Mouse (Mus musculus): ENCODE results near the gene Tmem175.

Tmem175 gene

DNA sequence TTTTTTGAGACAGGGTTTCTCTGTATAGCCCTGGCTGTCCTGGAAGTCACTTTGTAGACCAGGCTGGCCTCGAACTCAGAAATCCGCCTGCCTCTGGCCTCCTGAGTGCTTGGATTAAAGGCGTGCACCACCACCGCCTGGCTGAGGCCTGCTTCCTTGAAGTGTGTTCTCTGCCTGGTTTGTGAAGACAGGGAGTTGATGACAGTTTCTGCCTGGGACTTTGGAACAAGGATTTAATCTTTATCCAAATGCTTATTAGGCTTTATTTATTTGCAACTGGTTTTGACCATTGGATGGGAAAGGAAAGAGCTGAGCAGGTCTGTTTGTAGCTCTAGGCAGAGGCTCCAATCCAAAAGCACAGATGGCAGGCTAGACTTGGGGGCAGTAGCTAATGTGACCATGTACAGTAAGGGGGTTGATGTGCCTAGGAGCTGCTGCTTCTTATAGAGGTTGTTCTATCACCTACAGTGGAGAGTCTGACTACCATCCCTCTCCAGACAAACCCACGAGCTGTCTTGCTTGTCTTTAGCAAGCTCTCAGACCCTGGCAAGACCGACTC is 48.8 kb downstream of the Tmem175 start:
- DNase-seq (ENCODE audit: low spot score) = no peak

DNA sequence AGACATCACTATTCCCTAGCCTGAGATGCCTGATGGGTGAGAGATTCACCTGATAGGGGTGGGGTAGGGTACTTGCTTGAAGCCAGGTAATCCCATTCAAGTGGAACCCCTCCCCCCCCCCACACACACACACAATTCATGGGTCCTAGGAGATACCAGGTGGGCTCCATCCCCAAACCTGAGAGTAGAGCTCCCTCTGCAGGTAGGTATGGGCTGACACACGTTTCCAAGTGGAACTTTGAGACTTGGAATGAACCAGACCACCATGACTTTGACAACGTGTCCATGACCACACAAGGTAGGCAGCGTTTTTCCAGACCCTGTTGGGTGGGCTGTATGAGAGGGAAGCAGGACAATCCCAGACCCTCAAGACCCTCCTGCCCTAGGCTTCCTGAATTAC is 50.3 kb downstream of the Tmem175 start:
- DNase-seq (ENCODE audit: low spot score) = no peak

DNA sequence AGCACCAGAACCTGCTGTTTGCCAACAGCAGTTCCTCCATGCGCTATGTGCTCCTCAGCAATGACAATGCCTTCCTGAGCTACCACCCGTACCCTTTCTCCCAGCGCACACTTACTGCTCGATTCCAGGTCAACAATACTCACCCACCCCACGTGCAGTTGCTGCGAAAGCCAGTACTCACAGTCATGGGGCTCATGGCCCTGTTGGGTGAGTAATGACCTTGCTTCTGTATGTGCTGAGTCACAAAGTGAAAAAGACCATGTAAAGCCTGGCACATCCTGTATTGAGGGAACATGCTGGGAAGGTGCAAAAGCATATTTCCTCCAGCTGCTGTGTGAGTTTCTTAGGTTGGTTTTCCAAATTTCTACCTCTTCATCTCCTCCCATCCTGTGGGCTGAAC is 51.3 kb downstream of the Tmem175 start:
- DNase-seq (ENCODE audit: low spot score) = no peak

DNA sequence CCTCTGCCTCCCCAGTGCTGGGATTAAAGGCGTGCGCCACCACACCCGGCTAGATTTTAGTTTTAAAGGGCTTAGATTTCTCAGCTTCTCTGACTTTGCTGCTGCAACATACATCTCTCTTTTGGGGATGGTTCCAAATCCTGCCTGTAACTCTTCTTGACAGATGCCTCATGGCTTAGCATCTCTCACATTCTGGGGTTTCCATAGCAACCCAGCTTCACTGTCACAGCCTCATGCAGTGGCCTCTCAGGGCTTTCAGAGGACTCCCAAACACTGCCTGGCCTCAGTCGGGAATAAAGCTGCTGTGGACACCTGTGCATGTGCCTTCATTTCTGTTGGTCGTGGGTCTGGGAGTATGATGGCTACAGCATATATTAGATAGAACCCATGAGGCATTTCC is 59.5 kb downstream of the Tmem175 start:
- DNase-seq (ENCODE audit: low spot score) = no peak

DNA sequence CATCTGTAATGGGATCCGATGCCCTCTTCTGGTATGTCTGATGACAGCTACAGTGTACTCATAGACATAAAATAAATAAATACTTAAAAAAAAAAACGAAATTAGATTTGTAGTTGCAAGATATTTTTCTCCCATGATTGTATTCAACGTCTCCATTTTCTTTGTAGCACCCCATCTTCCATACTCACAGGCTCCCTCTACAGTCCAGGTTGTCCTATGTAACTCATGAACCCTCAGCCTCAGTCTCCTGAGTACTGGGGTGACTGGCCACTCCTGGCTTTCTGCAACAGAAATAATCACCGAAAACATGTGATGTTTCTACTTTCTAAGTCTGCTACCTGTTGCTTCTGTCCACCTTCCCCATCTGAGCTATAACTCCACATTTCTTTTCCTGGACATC is 61.6 kb downstream of the Tmem175 start:
- DNase-seq (ENCODE audit: low spot score) = no peak

DNA sequence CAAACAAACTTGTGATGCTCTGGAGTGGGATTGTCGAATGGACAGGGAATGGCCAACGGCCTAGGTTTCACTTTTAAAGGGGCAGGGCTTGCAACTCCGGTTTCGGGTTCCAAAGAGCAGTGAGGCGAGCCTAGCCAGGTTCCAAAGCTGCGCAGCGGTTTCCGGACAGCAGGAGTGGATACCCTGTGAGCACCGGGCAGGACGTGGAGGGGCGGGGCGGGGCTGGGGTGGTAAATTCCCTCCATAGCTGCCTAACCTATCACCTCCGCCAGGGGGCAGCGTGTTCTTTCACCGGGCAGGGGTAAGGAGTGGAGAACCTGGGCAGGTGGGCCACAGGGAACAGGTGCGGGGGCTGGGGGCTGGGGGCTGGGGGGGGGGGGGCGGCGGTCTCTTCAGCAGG is 62.7 kb downstream of the Tmem175 start, which contains the start of gene Fgfrl1:
Fgfrl1 (plus strand) TSS at position 112 of the 400 bp plus-strand sequence.
- peak; percentile 68 for DNase-seq (ENCODE audit: low spot score)

DNA sequence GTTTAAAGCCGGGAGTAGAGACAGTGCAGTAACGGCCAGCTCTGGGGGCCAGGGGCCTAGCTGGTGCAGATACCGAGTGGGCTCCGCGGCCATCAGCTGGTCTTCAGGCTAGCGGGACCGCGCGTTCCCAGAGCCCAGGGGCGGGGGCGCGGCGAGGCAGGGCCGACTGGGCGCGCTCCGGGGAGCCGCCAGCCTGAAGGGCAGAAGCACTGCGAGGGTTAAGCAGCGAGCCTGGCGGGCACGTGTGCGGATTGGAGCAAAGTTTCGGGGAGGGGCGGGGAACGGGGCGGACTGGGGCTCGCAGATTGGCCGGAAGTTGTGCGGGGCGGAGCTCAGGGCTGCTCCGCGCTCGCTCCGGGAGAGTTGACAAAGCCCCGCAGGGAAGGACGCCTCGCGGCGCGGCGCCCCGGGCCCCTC is 64.3 kb downstream of the Tmem175 start:
- DNase-seq (ENCODE audit: low spot score) = peak; percentile 84

DNA sequence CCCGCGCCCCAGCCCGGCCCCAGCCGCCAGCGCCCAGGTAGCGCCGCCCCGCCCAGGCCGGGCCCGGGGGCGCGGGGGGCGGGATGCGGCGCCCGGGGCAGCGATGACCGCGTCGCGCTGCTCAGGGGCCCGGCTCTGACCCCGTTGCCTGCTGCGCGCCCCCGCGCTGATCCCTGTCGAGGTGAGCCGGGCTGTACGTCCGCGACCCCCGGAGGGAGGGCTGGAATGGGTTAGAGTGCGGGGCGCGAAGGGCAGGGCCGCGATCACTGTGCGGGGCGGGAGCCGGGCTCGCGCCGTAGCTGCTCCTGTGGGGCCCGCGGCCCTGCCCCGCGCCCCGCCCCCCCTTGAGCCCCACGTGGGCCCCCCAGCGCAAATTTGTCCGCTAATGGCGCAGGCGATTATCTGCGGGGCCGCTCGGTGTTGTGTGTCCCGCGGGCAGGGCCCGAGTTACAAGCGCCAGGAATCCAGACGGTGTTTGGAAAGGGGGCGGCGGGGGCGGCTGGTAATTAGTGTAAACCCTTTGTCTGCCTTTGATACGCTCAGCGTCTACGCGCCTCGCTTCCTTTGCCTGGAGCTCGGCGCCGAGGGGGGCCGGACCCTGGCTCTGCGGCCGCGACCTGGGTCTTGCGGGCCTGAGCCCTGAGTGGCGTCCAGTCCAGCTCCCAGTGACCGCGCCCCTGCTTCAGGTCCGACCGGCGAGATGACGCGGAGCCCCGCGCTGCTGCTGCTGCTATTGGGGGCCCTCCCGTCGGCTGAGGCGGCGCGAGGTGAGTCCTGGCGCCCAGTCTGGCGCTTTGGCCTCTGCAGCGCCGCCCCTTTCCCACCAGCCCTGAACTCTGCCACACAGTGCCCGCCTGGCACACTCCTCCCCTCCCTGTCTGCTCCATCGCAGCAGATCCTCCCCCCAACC is 65.0 kb downstream of the Tmem175 start:
- DNase-seq (ENCODE audit: low spot score) = peak; percentile 18

DNA sequence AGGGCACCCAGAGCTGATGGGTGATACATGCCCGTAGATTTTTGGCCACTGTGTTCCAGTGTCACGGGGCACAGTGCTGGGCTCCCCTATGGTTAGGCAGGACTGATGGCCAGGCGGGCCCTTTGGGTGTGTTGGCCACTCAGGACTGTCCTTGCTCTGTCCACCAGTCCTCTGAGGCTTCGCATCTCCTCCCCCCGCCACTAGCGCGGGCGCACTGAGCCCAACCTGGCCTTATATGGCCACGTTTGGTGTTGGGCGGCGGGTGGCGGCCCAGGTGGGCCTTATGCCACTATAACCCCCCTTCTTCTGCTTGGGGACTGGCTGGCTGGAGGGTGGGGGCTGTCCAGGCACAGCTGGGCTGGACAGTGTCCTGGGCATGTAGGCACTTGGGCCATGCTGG is 66.3 kb downstream of the Tmem175 start:
- no peak for DNase-seq (ENCODE audit: low spot score)

DNA sequence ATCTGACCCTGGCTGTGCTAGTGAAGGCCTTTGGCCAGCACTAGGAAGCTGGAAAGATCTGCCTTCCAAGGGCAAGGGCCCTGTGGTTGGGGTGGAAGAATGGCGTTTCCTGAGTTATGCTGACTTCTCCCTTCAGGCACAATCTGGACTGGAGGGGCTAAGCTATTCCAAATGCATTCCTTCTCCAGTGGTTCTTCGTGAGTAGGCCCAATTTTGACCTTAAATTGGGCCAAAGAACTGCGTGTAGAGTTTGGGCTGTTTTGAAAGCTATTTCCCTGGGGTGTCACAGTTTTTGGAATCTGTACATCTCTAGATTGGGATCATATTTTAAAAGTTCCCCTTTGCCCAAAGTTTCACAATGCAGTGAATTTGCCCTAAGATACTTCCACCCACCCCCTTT is 67.0 kb downstream of the Tmem175 start:
- no peak for DNase-seq (ENCODE audit: low spot score)

DNA sequence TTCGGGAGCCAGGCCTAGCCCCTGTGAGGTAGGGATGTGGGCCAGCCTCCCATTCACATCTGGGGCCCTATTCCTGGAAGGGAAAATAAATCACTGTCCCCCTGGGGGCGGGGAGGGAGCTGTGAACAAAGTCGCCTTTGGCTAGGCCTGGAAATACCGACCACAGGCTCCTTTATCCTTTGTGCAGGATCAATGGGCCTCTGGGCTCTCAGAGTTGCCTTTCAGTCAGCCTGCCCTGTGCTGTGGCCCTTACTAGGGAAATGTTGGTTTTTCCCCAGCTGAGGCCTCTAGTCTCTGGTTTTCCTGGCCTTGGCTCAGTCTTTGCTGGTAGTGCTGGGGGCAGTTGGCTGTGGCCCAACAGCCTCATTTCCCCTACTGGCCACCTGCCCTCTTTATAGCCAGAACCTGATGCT is 67.8 kb downstream of the Tmem175 start:
- no peak for DNase-seq (ENCODE audit: low spot score)

Measured in T-cell, adult 2 months (primary cell).